Mouse (Mus musculus) MEL (cell line): ENCODE measurements around the gene Prkag2. TPM values are rescaled to one million over a fixed set of nuclear protein-coding genes. Genes with fewer than 3 reads are reported as not detected.
"Not testable (repeated sequence)": the region's sequence is repeated elsewhere in the genome, so short reads cannot be mapped to it uniquely, and the experiment has no call there.

ENCODE experiments used
- DNase-seq: peaks from one replicate; pipeline ENCODE4 v3.0.0; 2011; ENCODE audit warnings: low read depth, low spot score
- H3K27ac ChIP-seq: 2 replicates; pipeline ENCODE4 v1.5.1; 2012; ENCODE audit warnings: low read depth, mild to moderate bottlenecking, control low read depth, low read length, moderate library complexity; ENCODE audit not compliant: control insufficient read depth
- H3K27me3 ChIP-seq, 2 experiments: fragments of 150-350 bp in 1 of 2; sonication (generic) in 1 of 2; 2 replicates each; pipeline ENCODE4 v1.6.1; 2012; ENCODE audit warnings: low read length in 2 of 2, mild to moderate bottlenecking in 2 of 2, improper control_type of control experiment in 1 of 2, moderate library complexity in 1 of 2; ENCODE audit not compliant: insufficient read depth in 2 of 2, control insufficient read depth in 1 of 2
- H3K36me3 ChIP-seq, 2 experiments: 2 replicates each; pipeline ENCODE4 v1.6.1; 2012 to 2014; ENCODE audit warnings: low read length in 2 of 2, improper control_type of control experiment in 1 of 2, inconsistent platforms in 1 of 2, mild to moderate bottlenecking in 1 of 2; ENCODE audit not compliant: insufficient read depth in 2 of 2, control insufficient read depth in 1 of 2
- H3K4me1 ChIP-seq, 2 experiments: fragments of 150-350 bp in 1 of 2; sonication (generic) in 1 of 2; 2 replicates each; pipeline ENCODE4 v1.6.1; 2012; ENCODE audit warnings: low read length in 2 of 2, improper control_type of control experiment in 1 of 2, mild to moderate bottlenecking in 1 of 2; ENCODE audit not compliant: insufficient read depth in 2 of 2, control insufficient read depth in 1 of 2
- H3K4me3 ChIP-seq, 2 experiments: fragments of 150-350 bp in 1 of 2; sonication (generic) in 1 of 2; 2 replicates each; pipeline ENCODE4 v1.5.1; 2012; ENCODE audit warnings: low read depth in 2 of 2, low read length in 2 of 2, mild to moderate bottlenecking in 2 of 2, moderate library complexity in 2 of 2, control low read depth in 1 of 2, improper control_type of control experiment in 1 of 2; ENCODE audit not compliant: control insufficient read depth in 1 of 2, insufficient read depth in 1 of 2
- H3K79me2 ChIP-seq: 2 replicates; pipeline ENCODE4 v1.6.1; 2012; ENCODE audit warnings: mild to moderate bottlenecking, low read length, moderate library complexity; ENCODE audit not compliant: control insufficient read depth, poor library complexity, insufficient read depth
- H3K9ac ChIP-seq: 2 replicates; pipeline ENCODE4 v1.6.1; 2012; ENCODE audit warnings: low read depth, mild to moderate bottlenecking, control low read depth, low read length, moderate library complexity; ENCODE audit not compliant: control insufficient read depth, poor library complexity, severe bottlenecking
- H3K9me3 ChIP-seq: fragments of 150-350 bp; sonication (generic); replicated peaks from 2 replicates; pipeline ENCODE4 v1.6.1; 2012; ENCODE audit warnings: mild to moderate bottlenecking, low read length, improper control_type of control experiment, moderate library complexity; ENCODE audit not compliant: insufficient read depth
- BHLHE40 ChIP-seq: IDR thresholded peaks from 2 replicates; pipeline ENCODE4 v1.6.1; 2012; ENCODE audit warnings: low read depth, mild to moderate bottlenecking, inconsistent platforms, low read length, improper control_type of control experiment, borderline replicate concordance
- GABPA ChIP-seq: IDR thresholded peaks from 2 replicates; pipeline ENCODE4 v1.6.1; 2012; ENCODE audit warnings: low read depth, mild to moderate bottlenecking, inconsistent platforms, low read length, improper control_type of control experiment, moderate library complexity
- MAX ChIP-seq: IDR thresholded peaks from 2 replicates; pipeline ENCODE4 v1.6.1; 2011; ENCODE audit warnings: low read length, improper control_type of control experiment
- MAZ ChIP-seq: IDR thresholded peaks from 2 replicates; pipeline ENCODE4 v1.6.1; 2012; ENCODE audit warnings: low read depth, mild to moderate bottlenecking, inconsistent platforms, low read length, improper control_type of control experiment
- MEF2A ChIP-seq: IDR thresholded peaks from 2 replicates; pipeline ENCODE4 v1.6.1; 2014; ENCODE audit warnings: low read depth, mild to moderate bottlenecking, inconsistent platforms, low read length, improper control_type of control experiment; ENCODE audit not compliant: poor library complexity, insufficient replicate concordance, severe bottlenecking; ENCODE audit errors: extremely low read depth
- MYC ChIP-seq: IDR thresholded peaks from 2 replicates; pipeline ENCODE4 v1.6.1; 2011; ENCODE audit warnings: low read depth, mild to moderate bottlenecking, low read length, improper control_type of control experiment, moderate library complexity
- POLR2A ChIP-seq, 2 experiments: IDR thresholded peaks; 2 replicates each; pipeline ENCODE4 v1.6.1; 2011 to 2012; ENCODE audit warnings: low read length in 2 of 2, mild to moderate bottlenecking in 2 of 2, control low read depth in 1 of 2, improper control_type of control experiment in 1 of 2, low read depth in 1 of 2, moderate library complexity in 1 of 2; ENCODE audit not compliant: control insufficient read depth in 1 of 2, insufficient read depth in 1 of 2, poor library complexity in 1 of 2
- RCOR1 ChIP-seq: IDR thresholded peaks from 2 replicates; pipeline ENCODE4 v1.6.1; 2012; ENCODE audit warnings: low read depth, mild to moderate bottlenecking, inconsistent platforms, low read length, improper control_type of control experiment
- SMC3 ChIP-seq: IDR thresholded peaks from 2 replicates; pipeline ENCODE4 v1.6.1; 2011; ENCODE audit warnings: low read depth, low read length, improper control_type of control experiment
- TBP ChIP-seq: IDR thresholded peaks from 2 replicates; pipeline ENCODE4 v1.8.0; 2011; ENCODE audit warnings: low read depth, low read length, improper control_type of control experiment
- ZMIZ1 ChIP-seq: IDR thresholded peaks from 2 replicates; pipeline ENCODE4 v1.6.1; 2012; ENCODE audit warnings: low read depth, mild to moderate bottlenecking, inconsistent platforms, low read length, improper control_type of control experiment, moderate library complexity
- polyA plus RNA-seq, 2 experiments: library from polyadenylated mRNA; stranded (reverse) in 1 of 2; unstranded in 1 of 2; fragments of >175 nt in 1 of 2; fragments of >200 nt in 1 of 2; gene quantifications; 2 replicates each; pipeline versions ENCODE4 v1.2.1 to v1.2.4; 2012; ENCODE audit warnings: low replicate concordance in 2 of 2, low read depth in 1 of 2; ENCODE audit not compliant: insufficient read length in 2 of 2, insufficient read depth in 1 of 2, missing spikeins in 1 of 2
- total RNA-seq: library from RNA; depleted of rRNA; stranded (reverse); fragments of 300-350 nt; gene quantifications from 2 replicates; pipeline ENCODE4 v1.2.3, GENCODE M21; 2012

Prkag2 gene
- total and polyA plus RNA-seq, 3 experiments: 8.0 to 27.9 TPM; not detected in 1

- H3K79me2 ChIP-seq: peaks cover 65% of the 10 kb centered on the region
- H3K27me3 ChIP-seq: no peaks in the 10 kb centered on the region
- H3K36me3 ChIP-seq: peaks cover 8 to 18% of the 10 kb centered on the region in 2 experiments
- H3K4me3 ChIP-seq: no peak overlapping the region
- no peak for DNase-seq
- no peak overlapping the region for H3K27ac ChIP-seq
- TF ChIP-seq RCOR1 (no peak), POLR2A (IDR thresholded peaks at IDR 0.05; ENCODE audit: control insufficient read depth in 1 of 2, insufficient read depth in 1 of 2, low read depth in 1 of 2, low read length in 2 of 2, poor library complexity in 1 of 2) (peak in 1 of 2 experiments; percentile 19; a peak in 1 of 4 replicates), TBP (no peak)
- TF ChIP-seq, all 39 proteins: peak for 1
- Histone ChIP-seq H3K9ac (no peak overlapping the region), H3K9me3 (no peaks in the 10 kb centered on the region), H3K4me1 (peaks cover 7 to 11% of the 10 kb centered on the region in 2 experiments)
These were observed 276.5 kb downstream of the Prkag2 start for GRCm38 (mm10) chr5:24823864-24824405.

DNA sequence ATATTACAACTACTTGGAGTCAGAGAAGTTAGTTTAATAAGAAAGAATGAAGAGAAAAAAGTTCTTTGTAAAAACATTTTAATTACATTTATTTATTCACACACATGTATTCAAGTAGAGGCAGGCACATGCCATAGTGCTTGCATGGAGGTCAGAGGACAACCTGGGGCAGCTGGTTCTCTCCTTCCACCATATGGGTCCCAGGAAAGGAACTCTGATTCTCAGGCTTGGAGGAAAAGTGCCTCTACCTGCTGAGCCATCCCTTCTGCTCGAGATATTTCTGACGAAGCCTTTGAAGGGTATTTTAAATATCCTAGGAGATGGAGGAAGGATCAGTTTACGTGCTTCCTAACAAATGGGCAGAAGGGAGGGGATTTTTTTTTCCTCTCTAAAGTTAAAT lies 277.7 kb downstream of the Prkag2 start:
- Histone ChIP-seq H3K27me3 (no peaks in the 10 kb centered on the region), H3K79me2 (peaks cover 57% of the 10 kb centered on the region), H3K4me3 (no peak overlapping the region), H3K27ac (no peak overlapping the region), H3K9me3 (no peaks in the 10 kb centered on the region), H3K9ac (no peak overlapping the region), H3K4me1 (peaks cover 5 to 6% of the 10 kb centered on the region in 2 experiments), H3K36me3 (peaks cover 6 to 15% of the 10 kb centered on the region in 2 experiments)
- no peak for DNase-seq
- no peak for TF ChIP-seq MEF2A
- no peak for TF ChIP-seq ZMIZ1
- TF ChIP-seq MAZ: no peak
- TF ChIP-seq GABPA: no peak
- no peak for TF ChIP-seq MYC
- no peak for TF ChIP-seq SMC3
- no peak for TF ChIP-seq BHLHE40
- no peak for TF ChIP-seq MAX

DNA sequence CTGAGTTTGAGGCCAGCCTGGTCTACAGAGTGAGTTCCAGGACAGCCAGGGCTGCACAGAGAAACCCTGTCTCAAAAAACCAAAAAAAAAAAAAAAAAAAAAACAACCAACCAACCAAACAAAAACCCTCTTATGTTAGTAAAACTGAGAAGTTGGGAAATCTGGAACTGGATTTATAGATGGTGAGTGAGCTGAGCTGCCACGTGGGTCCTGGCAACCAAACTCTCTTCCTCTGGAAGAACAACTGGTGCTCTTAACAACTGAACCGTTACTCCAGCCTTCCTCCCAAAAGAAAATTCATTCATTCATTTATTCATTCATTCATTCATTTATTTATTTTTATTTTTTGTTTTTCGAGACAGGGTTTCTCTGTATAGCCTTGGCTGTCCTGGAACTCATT lies 278.2 kb downstream of the Prkag2 start:
- not testable (repeated sequence) for H3K4me3 ChIP-seq, H3K27me3 ChIP-seq, H3K4me1 ChIP-seq, H3K9me3 ChIP-seq, H3K9ac ChIP-seq, DNase-seq, H3K27ac ChIP-seq
- peaks cover 53% of the 10 kb centered on the region for H3K79me2 ChIP-seq
- peaks cover 10 to 11% of the 10 kb centered on the region in 2 experiments for H3K36me3 ChIP-seq
